Mouse (Mus musculus): ENCODE data around the gene Nfs1. TPM values are rescaled to one million over a fixed set of nuclear protein-coding genes. Genes with fewer than 3 reads are reported as not detected.

Gene Nfs1
- polyA plus RNA-seq, 1 experiment = 42.8 TPM

DNA sequence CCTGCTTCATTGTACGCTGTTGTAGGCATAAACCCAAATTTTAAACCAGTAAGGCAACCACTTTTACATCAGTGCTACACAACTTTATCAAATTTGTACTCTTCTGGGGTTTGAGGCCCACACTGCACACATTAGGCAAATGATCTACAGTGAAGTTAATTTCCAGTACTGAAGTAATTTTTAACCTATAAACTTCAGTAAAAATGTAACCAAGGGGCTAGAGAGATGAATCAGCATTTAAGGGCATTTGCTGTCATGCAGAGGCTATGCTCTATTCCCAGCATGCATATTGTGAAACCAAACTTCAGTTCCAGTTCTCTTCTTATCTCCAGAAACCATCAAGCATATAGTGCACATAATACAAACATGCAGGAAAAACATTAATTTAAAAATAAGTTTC lies 21.5 kb upstream of the Nfs1 start:
- peaks cover 94% of the 10 kb centered on the region for H3K36me3 ChIP-seq (ENCODE audit: control insufficient read depth, insufficient read depth)
- H3K79me2 ChIP-seq (ENCODE audit: control insufficient read depth, insufficient read depth) = peaks cover 72% of the 10 kb centered on the region
- no peaks in the 10 kb centered on the region for H3K27me3 ChIP-seq (ENCODE audit: control insufficient read depth, insufficient read depth, insufficient read length)
- TF ChIP-seq MAX (IDR thresholded peaks at IDR 0.05; ENCODE audit: low read depth) = no peak
- no peak for TF ChIP-seq MYOG (IDR thresholded peaks at IDR 0.05; ENCODE audit: control insufficient read depth in 1 of 3, insufficient read depth in 1 of 3, insufficient read length in 2 of 3, low read depth in 2 of 3)
- no peak for TF ChIP-seq POLR2A (IDR thresholded peaks at IDR 0.05; ENCODE audit: insufficient read length, low read depth)
- TF ChIP-seq REST (IDR thresholded peaks at IDR 0.05; ENCODE audit: insufficient read depth, insufficient read length) = no peak
- TF ChIP-seq SRF (IDR thresholded peaks at IDR 0.05; ENCODE audit: control insufficient read depth, insufficient read length, low read depth) = no peak
- no peak for TF ChIP-seq E2F4 (IDR thresholded peaks at IDR 0.05; ENCODE audit: insufficient read depth)
- no peak overlapping the region for H3ac ChIP-seq (ENCODE audit: control insufficient read depth, insufficient read length)
- H3K4me2 ChIP-seq (ENCODE audit: low read depth) = no peak overlapping the region
- H3K4me3 ChIP-seq = no peak overlapping the region

DNA sequence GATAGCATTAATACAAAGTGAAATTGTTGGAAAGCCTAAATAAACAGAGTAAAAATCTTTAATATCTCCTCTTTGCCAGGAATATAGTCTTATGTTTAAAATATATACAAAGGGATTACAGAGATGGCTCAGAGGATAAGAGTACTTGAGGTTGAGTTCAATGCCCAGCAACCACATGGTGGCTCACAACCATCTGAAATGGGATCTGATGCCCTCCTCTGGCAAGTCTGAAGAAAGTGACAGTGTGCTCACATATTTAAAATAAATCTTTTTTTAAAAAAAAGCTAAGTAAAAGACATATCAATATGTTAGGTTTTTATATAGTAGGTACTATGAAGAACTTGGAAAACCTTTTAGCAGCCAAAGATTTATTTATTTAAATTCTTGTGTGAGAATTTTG lies 7.6 kb upstream of the Nfs1 start:
- Histone ChIP-seq H3K4me3 (no peak overlapping the region), H3K4me2 (ENCODE audit: low read depth) (no peak overlapping the region), H3K27me3 (ENCODE audit: control insufficient read depth, insufficient read depth, insufficient read length) (no peaks in the 10 kb centered on the region), H3K79me2 (ENCODE audit: control insufficient read depth, insufficient read depth) (peaks cover 65% of the 10 kb centered on the region), H3K36me3 (ENCODE audit: control insufficient read depth, insufficient read depth) (peaks cover 93% of the 10 kb centered on the region), H3ac (ENCODE audit: control insufficient read depth, insufficient read length) (no peak overlapping the region)
- TF ChIP-seq MAX (IDR thresholded peaks at IDR 0.05; ENCODE audit: low read depth) = no peak

DNA sequence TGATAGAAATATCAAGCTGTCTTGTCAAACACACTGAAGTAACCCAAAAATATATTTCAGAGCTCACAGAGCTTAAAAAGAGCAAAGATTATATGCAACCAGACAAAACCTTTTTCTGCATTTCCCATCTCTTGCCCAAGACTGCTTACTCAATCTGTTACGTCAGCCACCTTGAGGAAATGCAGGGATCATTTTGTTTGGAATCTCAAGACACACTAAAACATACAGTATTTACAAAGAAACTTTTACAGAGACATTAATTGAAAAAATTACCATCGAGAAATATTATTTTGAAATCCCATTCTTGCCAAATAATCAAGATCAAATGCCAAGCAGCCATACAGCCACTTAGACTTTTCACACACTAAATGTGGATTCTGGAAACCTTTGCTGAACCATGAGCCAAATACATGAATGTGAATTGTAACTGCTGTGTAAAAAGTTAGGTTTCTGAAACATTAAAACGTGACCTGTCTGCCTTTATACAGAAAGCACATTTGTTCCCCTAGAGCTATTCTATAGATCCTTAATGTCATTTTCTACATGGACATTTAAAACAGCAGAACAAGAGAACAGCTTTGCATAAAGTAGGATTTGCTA lies 3.4 kb upstream of the Nfs1 start:
- peaks cover 67% of the 10 kb centered on the region for H3K36me3 ChIP-seq (ENCODE audit: control insufficient read depth, insufficient read depth)
- TF ChIP-seq CEBPB (IDR thresholded peaks at IDR 0.05; ENCODE audit: insufficient read depth, poor library complexity, severe bottlenecking) (no peak), POLR2AphosphoS2 (IDR thresholded peaks at IDR 0.05; ENCODE audit: insufficient read length, low read depth) (no peak), TCF3 (IDR thresholded peaks at IDR 0.05; ENCODE audit: insufficient read length, low read depth) (no peak), POLR2A (IDR thresholded peaks at IDR 0.05; ENCODE audit: insufficient read length, low read depth) (no peak), USF1 (IDR thresholded peaks at IDR 0.05; ENCODE audit: low read depth) (no peak), E2F4 (IDR thresholded peaks at IDR 0.05; ENCODE audit: insufficient read depth) (no peak), MAX (IDR thresholded peaks at IDR 0.05; ENCODE audit: low read depth) (no peak), MYOD1 (IDR thresholded peaks at IDR 0.05; ENCODE audit: control insufficient read depth in 1 of 3, insufficient read length in 2 of 3, low read depth in 2 of 3) (no peak), MYOG (IDR thresholded peaks at IDR 0.05; ENCODE audit: control insufficient read depth in 1 of 3, insufficient read depth in 1 of 3, insufficient read length in 2 of 3, low read depth in 2 of 3) (no peak), TCF12 (IDR thresholded peaks at IDR 0.05; ENCODE audit: insufficient read depth, poor library complexity, severe bottlenecking) (no peak), SRF (IDR thresholded peaks at IDR 0.05; ENCODE audit: control insufficient read depth, insufficient read length, low read depth) (no peak), REST (IDR thresholded peaks at IDR 0.05; ENCODE audit: insufficient read depth, insufficient read length) (no peak)
- H3K4me2 ChIP-seq (ENCODE audit: low read depth) = no peak overlapping the region
- H3K27me3 ChIP-seq (ENCODE audit: control insufficient read depth, insufficient read depth, insufficient read length) = no peaks in the 10 kb centered on the region
- no peak overlapping the region for H3K4me3 ChIP-seq
- no peak overlapping the region for H3ac ChIP-seq (ENCODE audit: control insufficient read depth, insufficient read length)
- peaks cover 40% of the 10 kb centered on the region for H3K79me2 ChIP-seq (ENCODE audit: control insufficient read depth, insufficient read depth)

DNA sequence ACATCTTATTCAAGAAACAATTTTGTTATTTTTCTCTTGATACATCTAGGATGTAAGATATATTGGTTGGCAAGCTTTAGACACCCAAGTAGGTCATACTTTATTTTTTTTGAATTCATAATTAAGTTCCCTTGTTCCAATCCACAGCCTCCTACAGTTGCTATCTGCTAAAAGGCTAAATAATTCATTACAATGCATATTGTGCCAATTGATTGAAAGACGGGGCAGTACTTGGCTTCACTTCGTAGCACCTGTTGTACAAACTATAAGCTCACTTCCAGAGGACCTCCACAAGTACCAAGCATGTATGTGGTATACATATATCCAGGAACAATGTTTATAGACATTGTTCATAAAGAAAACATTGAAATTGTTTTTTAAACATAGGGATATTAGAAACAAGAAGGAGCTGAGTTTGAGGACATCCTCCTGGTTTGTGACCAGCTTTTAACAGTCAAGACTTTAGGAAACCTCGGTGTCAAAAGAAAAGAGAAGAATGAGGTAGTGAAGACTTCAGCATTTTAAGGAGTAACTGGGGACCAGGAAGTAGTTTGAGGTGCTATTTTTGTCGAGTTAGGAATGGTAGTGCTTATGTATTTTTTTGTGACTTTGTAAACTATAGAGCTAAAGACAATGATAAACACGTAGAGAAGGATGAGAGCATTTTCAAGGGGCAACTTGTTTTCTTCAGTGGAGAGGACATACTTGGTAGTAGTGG lies 2.4 kb upstream of the Nfs1 start:
- Histone ChIP-seq H3K27me3 (ENCODE audit: control insufficient read depth, insufficient read depth, insufficient read length) (no peaks in the 10 kb centered on the region), H3K4me3 (no peak overlapping the region), H3K79me2 (ENCODE audit: control insufficient read depth, insufficient read depth) (peaks cover 30% of the 10 kb centered on the region), H3K36me3 (ENCODE audit: control insufficient read depth, insufficient read depth) (peaks cover 58% of the 10 kb centered on the region), H3ac (ENCODE audit: control insufficient read depth, insufficient read length) (no peak overlapping the region), H3K4me2 (ENCODE audit: low read depth) (no peak overlapping the region)
- TF ChIP-seq SRF (IDR thresholded peaks at IDR 0.05; ENCODE audit: control insufficient read depth, insufficient read length, low read depth) (no peak), USF1 (IDR thresholded peaks at IDR 0.05; ENCODE audit: low read depth) (no peak), MAX (IDR thresholded peaks at IDR 0.05; ENCODE audit: low read depth) (no peak), POLR2AphosphoS2 (IDR thresholded peaks at IDR 0.05; ENCODE audit: insufficient read length, low read depth) (peak; percentile 63), TCF12 (IDR thresholded peaks at IDR 0.05; ENCODE audit: insufficient read depth, poor library complexity, severe bottlenecking) (no peak), POLR2A (IDR thresholded peaks at IDR 0.05; ENCODE audit: insufficient read length, low read depth) (no peak)

- H3K4me3 ChIP-seq = peak overlapping the region; percentile 76
- H3K36me3 ChIP-seq (ENCODE audit: control insufficient read depth, insufficient read depth) = peaks cover 49% of the 10 kb centered on the region
- no peak for TF ChIP-seq USF1 (IDR thresholded peaks at IDR 0.05; ENCODE audit: low read depth)
- peak; percentile 69 for TF ChIP-seq POLR2AphosphoS2 (IDR thresholded peaks at IDR 0.05; ENCODE audit: insufficient read length, low read depth)
- H3K27me3 ChIP-seq (ENCODE audit: control insufficient read depth, insufficient read depth, insufficient read length) = no peaks in the 10 kb centered on the region
- H3K4me2 ChIP-seq (ENCODE audit: low read depth) = peak overlapping the region; percentile 68
- no peak overlapping the region for H3ac ChIP-seq (ENCODE audit: control insufficient read depth, insufficient read length)
- H3K79me2 ChIP-seq (ENCODE audit: control insufficient read depth, insufficient read depth) = peaks cover 22% of the 10 kb centered on the region
Measured at GRCm38 (mm10) chr2:156145486-156146130, 1.6 kb upstream of the Nfs1 start.
